Mouse (Mus musculus) embryonic facial prominence, embryonic 12.5 days (tissue): ENCODE measurements at regions not wholly inside any gene's neighbourhood (a gene's known extent, or its start where the extent isn't known, plus 50 kb on each side); places are given as distances from the start of the nearest gene placed in this dataset.

Experiments
- ATAC-seq: fragments of 200-750 bp; cut with Nextera tagmentation; 2 replicates; pipeline ENCODE4 v1.8.0; 2017; ENCODE audit not compliant: insufficient number of reproducible peaks, insufficient read depth, low FRiP score, low TSS enrichment
- H3K27ac ChIP-seq: fragments of 300-500 bp; sonication (generic); 2 replicates; pipeline ENCODE4 v1.5.1; 2016; ENCODE audit warnings: mild to moderate bottlenecking
- H3K27me3 ChIP-seq: fragments of 300-500 bp; sonication (generic); 2 replicates; pipeline ENCODE4 v1.6.1; 2016; ENCODE audit warnings: mild to moderate bottlenecking, moderate library complexity
- H3K36me3 ChIP-seq: fragments of 300-500 bp; sonication (generic); 2 replicates; pipeline ENCODE4 v1.6.1; 2016; ENCODE audit warnings: mild to moderate bottlenecking
- H3K4me1 ChIP-seq: fragments of 300-500 bp; sonication (generic); 2 replicates; pipeline ENCODE4 v1.6.1; 2016
- H3K4me2 ChIP-seq: fragments of 300-500 bp; sonication (generic); replicated peaks from 2 replicates; pipeline ENCODE4 v1.6.1; 2016; ENCODE audit warnings: mild to moderate bottlenecking, moderate library complexity
- H3K4me3 ChIP-seq: fragments of 300-500 bp; sonication (generic); 2 replicates; pipeline ENCODE4 v1.5.1; 2016; ENCODE audit warnings: mild to moderate bottlenecking
- H3K9ac ChIP-seq: fragments of 300-500 bp; sonication (generic); 2 replicates; pipeline ENCODE4 v1.6.1; 2016; ENCODE audit warnings: mild to moderate bottlenecking, moderate library complexity
- H3K9me3 ChIP-seq: fragments of 300-500 bp; sonication (generic); 2 replicates; pipeline ENCODE4 v1.6.1; 2016; ENCODE audit warnings: mild to moderate bottlenecking, moderate library complexity
- WGBS: fragments of 180-500 bp; shearing (Covaris S2); methylation state at CpG from one replicate; pipeline ENCODE4 v1.1.7; 2016; 5-methylcytosine and 5-hydroxymethylcytosine counted together

DNA sequence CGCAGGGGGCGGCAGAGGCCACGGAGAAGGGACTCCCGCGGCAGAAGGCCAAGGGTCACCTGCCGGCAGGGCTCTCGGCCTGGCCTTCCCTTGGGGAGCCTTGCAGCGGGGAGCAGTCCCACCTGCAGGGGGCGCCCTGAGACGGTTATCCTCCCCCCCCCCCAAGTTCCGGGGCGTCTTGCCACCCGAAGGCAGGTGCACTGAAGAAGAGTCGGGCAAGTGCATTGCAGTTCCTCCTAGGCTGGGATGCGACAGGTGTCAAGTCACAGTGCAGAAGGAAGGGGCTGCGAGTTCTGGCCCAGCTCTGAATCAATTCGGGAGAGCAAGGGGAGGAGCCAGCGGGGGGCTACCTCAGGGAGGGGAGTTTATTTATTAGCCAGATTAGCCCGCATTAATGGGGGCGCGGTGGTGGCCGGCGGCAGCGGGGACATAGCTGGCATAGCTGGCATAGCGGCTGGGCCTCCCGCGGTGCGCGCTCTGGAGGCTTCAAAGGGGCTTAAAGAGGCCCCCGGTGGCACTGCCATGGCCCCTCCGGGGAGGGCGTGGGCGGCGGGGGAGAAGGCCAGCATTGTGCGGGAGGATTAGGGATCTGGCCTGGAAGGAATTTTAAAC lies 71.9 kb upstream of the 1600014C23Rik start:
- H3K36me3 ChIP-seq, result no peaks in the 10 kb centered on the region
- 0 out of 2 replicates have a peak overlapping the region, but pooled peaks have one; percentile 31 for H3K27ac ChIP-seq
- no peaks in the 10 kb centered on the region for H3K9me3 ChIP-seq
- H3K4me2 ChIP-seq, result peak overlapping the region; percentile 40
- ATAC-seq, result no peak; the same call in 1 of the 2 replicates
- 1% methylated on average over 35 of the region's 35 CpGs for WGBS
- no peak overlapping the region for H3K9ac ChIP-seq
- peaks cover 29% of the 10 kb centered on the region for H3K4me1 ChIP-seq
- peaks cover 20% of the 10 kb centered on the region for H3K27me3 ChIP-seq
- peak overlapping the region; percentile 9; the same call in 1 of the 2 replicates for H3K4me3 ChIP-seq

DNA sequence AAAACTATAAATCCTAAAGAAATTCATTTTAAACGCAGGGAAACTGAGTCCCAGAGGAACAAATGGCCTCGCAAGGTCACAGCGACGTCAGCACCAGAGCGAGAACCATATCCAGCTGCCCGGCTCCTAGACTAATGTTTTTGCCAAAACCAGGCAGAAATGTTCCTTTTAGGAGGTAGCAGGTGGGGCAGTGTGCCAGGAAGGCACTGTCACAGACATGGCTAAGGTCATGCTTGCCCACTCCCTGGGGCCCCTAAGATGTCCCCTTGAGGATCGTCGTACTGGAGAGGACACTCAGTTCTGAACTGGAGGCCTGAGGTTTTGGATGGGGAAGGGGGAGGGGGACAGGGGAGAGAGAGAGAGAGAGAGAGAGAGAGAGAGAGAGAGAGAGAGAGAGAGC lies 69.7 kb upstream of the 1600014C23Rik start:
- Histone ChIP-seq H3K4me2 (no peak overlapping the region), H3K36me3 (no peaks in the 10 kb centered on the region), H3K27ac (no peak overlapping the region), H3K9ac (no peak overlapping the region), H3K9me3 (no peaks in the 10 kb centered on the region; the same call in 1 of the 2 replicates), H3K4me1 (peaks cover 29% of the 10 kb centered on the region), H3K27me3 (peaks cover 20% of the 10 kb centered on the region), H3K4me3 (no peak overlapping the region)
- WGBS, result 86% methylated on average over 8 of the region's 8 CpGs
- no peak for ATAC-seq

- WGBS, result 77% methylated on average over 8 of the region's 8 CpGs
- no peak overlapping the region for H3K9ac ChIP-seq
- no peaks in the 10 kb centered on the region; the same call in 1 of the 2 replicates for H3K9me3 ChIP-seq
- H3K27me3 ChIP-seq, result peaks cover 18% of the 10 kb centered on the region
- no peak overlapping the region for H3K4me2 ChIP-seq
- H3K36me3 ChIP-seq, result no peaks in the 10 kb centered on the region
- no peak for ATAC-seq
- H3K4me1 ChIP-seq, result peaks cover 24% of the 10 kb centered on the region
- H3K27ac ChIP-seq, result no peak overlapping the region
- H3K4me3 ChIP-seq, result no peak overlapping the region
These were observed 68.8 kb upstream of the 1600014C23Rik start for GRCm38 (mm10) chr17:45802439-45802838.

- Histone ChIP-seq H3K27me3 (peaks cover 7% of the 10 kb centered on the region; the same call in 1 of the 2 replicates), H3K4me1 (no peaks in the 10 kb centered on the region; the same call in 1 of the 2 replicates), H3K4me3 (no peak overlapping the region), H3K27ac (no peak overlapping the region), H3K9me3 (no peaks in the 10 kb centered on the region; the same call in 1 of the 2 replicates), H3K36me3 (no peaks in the 10 kb centered on the region), H3K4me2 (no peak overlapping the region), H3K9ac (no peak overlapping the region)
- WGBS, result 84% methylated on average over 1 of the region's 1 CpGs
- no peak for ATAC-seq
These were observed 66.1 kb upstream of the 1600014C23Rik start for GRCm38 (mm10) chr17:45799725-45800124.

DNA sequence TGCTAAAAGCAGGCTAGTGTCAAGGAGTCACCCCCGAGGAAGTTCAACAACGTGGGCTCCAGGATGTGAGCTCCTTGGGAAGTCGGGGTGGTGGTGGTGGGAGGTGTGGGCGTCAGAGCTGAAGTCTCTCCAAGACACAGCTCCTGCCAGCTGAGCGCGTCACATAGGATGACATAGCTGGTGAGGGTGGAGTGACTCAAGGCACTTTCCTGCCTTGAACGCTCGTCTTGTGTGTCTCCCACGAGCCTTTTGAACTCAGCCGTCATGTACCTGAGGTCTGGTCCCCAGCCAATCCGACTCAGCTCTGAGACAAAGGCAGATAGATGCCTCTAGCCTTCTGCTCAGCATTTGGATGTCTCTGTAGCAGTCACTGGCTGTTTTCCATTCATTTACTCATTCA lies 65.4 kb upstream of the 1600014C23Rik start:
- no peak for ATAC-seq
- H3K4me3 ChIP-seq, result no peak overlapping the region
- H3K27ac ChIP-seq, result no peak overlapping the region
- no peak overlapping the region for H3K4me2 ChIP-seq
- no peaks in the 10 kb centered on the region; the same call in 1 of the 2 replicates for H3K9me3 ChIP-seq
- H3K27me3 ChIP-seq, result peaks cover 2% of the 10 kb centered on the region; the same call in 1 of the 2 replicates
- H3K4me1 ChIP-seq, result no peaks in the 10 kb centered on the region
- no peaks in the 10 kb centered on the region for H3K36me3 ChIP-seq
- no peak overlapping the region for H3K9ac ChIP-seq
- 74% methylated on average over 11 of the region's 11 CpGs for WGBS

DNA sequence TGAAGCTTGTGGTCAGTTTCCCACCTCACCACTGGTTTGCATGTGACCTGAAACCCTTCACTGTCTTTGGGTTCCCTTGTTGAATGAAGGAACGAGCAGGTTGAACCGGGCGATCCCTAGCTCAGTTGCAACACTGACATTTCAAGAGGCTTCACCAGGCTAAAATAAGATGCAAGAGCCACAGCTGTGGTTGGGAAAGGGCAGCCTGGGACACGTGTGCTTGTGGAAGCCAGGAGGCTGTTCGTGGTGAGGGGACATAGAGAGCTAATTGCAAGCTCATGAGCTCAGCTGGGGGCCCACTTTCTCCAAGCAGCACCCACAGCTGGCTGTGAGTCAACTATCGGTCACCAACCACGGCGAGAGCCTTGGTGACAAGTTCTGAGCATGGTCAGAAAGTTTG lies 64.8 kb upstream of the 1600014C23Rik start:
- H3K27me3 ChIP-seq, result no peaks in the 10 kb centered on the region
- H3K4me1 ChIP-seq, result no peaks in the 10 kb centered on the region
- no peak overlapping the region for H3K9ac ChIP-seq
- no peak overlapping the region for H3K27ac ChIP-seq
- no peak overlapping the region for H3K4me3 ChIP-seq
- no peak overlapping the region for H3K4me2 ChIP-seq
- no peak for ATAC-seq
- no peaks in the 10 kb centered on the region for H3K36me3 ChIP-seq
- H3K9me3 ChIP-seq, result no peaks in the 10 kb centered on the region; the same call in 1 of the 2 replicates
- 82% methylated on average over 8 of the region's 8 CpGs for WGBS

DNA sequence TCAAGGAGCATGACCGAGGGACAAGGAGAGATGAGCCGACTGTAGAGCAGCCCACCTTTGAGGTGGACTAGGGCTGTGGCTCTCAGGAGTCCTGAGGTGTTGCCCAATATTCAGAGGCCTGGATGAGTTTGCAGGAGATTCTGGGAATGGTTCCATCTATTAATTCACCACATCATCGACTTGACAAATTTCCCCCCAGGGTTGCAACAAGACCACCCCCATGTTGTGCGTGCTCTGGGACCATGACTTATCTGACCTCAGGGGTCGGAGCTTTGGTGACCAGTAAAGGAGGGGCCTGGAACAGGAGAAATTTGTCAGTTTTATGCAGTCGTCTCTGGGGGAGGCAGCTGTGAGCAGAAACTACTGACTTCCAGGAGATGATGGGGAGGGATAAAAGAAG lies 63.5 kb upstream of the 1600014C23Rik start:
- 65% methylated on average over 6 of the region's 6 CpGs for WGBS
- no peak for ATAC-seq
- H3K4me1 ChIP-seq, result no peaks in the 10 kb centered on the region
- H3K36me3 ChIP-seq, result no peaks in the 10 kb centered on the region
- no peak overlapping the region for H3K27ac ChIP-seq
- H3K4me2 ChIP-seq, result no peak overlapping the region
- no peaks in the 10 kb centered on the region for H3K27me3 ChIP-seq
- H3K9ac ChIP-seq, result no peak overlapping the region
- H3K4me3 ChIP-seq, result no peak overlapping the region
- H3K9me3 ChIP-seq, result no peaks in the 10 kb centered on the region; the same call in 1 of the 2 replicates

DNA sequence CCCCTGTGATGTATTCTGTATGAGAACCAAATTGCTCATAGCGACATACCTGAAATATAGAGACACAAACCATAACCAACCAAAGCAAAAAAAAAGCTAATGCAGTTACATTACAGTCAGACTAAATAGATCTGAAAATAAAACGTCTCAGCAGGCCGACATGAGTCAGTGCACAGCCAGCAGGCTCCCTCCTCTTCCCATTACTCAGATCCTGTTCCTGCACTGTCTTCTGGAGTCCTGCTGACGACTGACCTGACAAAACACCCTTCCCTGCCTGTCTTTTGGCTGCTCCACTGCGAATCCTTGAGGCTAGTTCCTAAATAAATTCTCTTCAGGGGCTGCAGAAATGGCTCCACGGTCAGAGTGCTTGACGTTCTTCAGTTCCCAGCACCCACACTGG lies 61.3 kb upstream of the 1600014C23Rik start:
- Histone ChIP-seq H3K9me3 (no peaks in the 10 kb centered on the region), H3K27ac (no peak overlapping the region), H3K4me1 (no peaks in the 10 kb centered on the region), H3K27me3 (no peaks in the 10 kb centered on the region), H3K36me3 (no peaks in the 10 kb centered on the region), H3K4me2 (no peak overlapping the region), H3K9ac (no peak overlapping the region), H3K4me3 (no peak overlapping the region)
- WGBS, result 79% methylated on average over 7 of the region's 7 CpGs
- ATAC-seq, result no peak

DNA sequence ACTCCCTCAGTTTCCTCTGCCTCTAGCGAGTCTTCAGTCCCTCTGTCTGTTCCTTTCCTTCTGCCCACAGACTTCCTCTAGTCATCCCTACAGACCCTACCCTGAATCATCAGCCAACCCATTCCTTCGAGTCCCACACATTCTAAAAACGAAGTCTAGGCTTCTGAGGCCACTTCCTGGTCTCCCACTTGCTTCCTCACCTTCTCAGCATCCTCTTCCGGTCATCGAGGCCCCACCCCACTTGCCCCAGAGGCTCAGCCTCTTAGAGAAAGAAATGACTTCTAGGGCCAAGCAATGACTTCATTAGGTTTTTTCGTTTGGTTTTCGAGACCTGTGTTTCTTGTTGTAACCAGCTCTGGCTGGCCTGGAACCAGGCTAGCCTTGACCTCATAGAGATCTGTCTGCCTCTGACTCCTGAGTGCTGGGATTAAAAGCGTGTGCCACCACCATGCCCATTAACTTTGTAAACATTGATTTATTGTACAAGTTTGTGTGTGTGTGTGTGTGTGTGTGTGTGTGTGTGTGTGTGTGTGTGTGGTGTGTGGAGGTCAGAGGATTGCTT lies 57.4 kb upstream of the 1600014C23Rik start:
- H3K36me3 ChIP-seq, result no peaks in the 10 kb centered on the region

DNA sequence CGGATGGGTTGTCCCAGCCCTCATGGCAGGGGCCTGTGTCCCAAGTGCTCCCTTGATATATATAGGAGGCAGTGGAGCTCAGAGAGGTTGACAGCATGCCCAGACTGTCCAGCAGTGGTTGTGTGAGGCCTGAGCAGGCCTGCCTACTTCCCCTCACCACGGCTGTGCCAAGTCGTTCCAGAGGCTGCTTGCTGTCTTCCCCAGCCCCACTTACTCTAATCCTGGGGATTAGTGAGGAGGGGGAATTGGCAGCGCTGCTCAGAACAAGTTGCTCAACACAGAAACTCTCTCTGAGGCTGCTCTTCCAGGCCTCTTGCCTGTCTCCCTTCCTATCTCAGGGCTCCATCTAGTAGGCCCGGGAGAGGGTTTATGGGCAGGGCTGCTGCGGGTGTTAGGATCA lies 56.1 kb upstream of the 1600014C23Rik start:
- H3K4me1 ChIP-seq, result 0 out of 2 replicates have a peak, but pooled peaks cover 4% of the 10 kb centered on the region
- no peaks in the 10 kb centered on the region for H3K9me3 ChIP-seq
- ATAC-seq, result peak; percentile 81; the same call in 1 of the 2 replicates
- no peak overlapping the region for H3K9ac ChIP-seq
- H3K36me3 ChIP-seq, result no peaks in the 10 kb centered on the region
- 47% methylated on average over 6 of the region's 6 CpGs for whole genome bisulfite sequencing
- H3K27ac ChIP-seq, result peak overlapping the region; percentile 41; the same call in 1 of the 2 replicates
- no peak overlapping the region for H3K4me2 ChIP-seq
- H3K27me3 ChIP-seq, result no peaks in the 10 kb centered on the region
- no peak overlapping the region for H3K4me3 ChIP-seq

More for the DNA sequence above, 57.4 kb upstream of the 1600014C23Rik start:
- H3K4me1 ChIP-seq, result 0 out of 2 replicates have a peak, but pooled peaks cover 4% of the 10 kb centered on the region
- no peaks in the 10 kb centered on the region for H3K27me3 ChIP-seq
- no peak overlapping the region for H3K4me3 ChIP-seq
- no peak overlapping the region for H3K4me2 ChIP-seq
- ATAC-seq, result no peak
- WGBS, result 83% methylated on average over 8 of the region's 8 CpGs
- no peaks in the 10 kb centered on the region for H3K9me3 ChIP-seq
- no peak overlapping the region for H3K27ac ChIP-seq
- no peak overlapping the region for H3K9ac ChIP-seq

GRCm38 (mm10) chr17:45784905-45785304 lies 51.3 kb upstream of the 1600014C23Rik start:
- Histone ChIP-seq H3K4me1 (0 out of 2 replicates have a peak, but pooled peaks cover 4% of the 10 kb centered on the region), H3K9ac (no peak overlapping the region), H3K27me3 (no peaks in the 10 kb centered on the region), H3K27ac (no peak overlapping the region), H3K4me2 (no peak overlapping the region), H3K4me3 (no peak overlapping the region), H3K9me3 (no peaks in the 10 kb centered on the region), H3K36me3 (no peaks in the 10 kb centered on the region)
- WGBS, result 74% methylated on average over 10 of the region's 10 CpGs
- ATAC-seq, result no peak

GRCm38 (mm10) chr17:45784496-45784895 lies 50.9 kb upstream of the 1600014C23Rik start:
- Histone ChIP-seq H3K4me2 (no peak overlapping the region), H3K9ac (no peak overlapping the region), H3K27me3 (no peaks in the 10 kb centered on the region), H3K9me3 (no peaks in the 10 kb centered on the region), H3K36me3 (no peaks in the 10 kb centered on the region), H3K27ac (no peak overlapping the region), H3K4me1 (0 out of 2 replicates have a peak, but pooled peaks cover under 1% of the 10 kb centered on the region), H3K4me3 (no peak overlapping the region)
- no peak for ATAC-seq
- 83% methylated on average over 5 of the region's 5 CpGs for WGBS
